Mouse (Mus musculus) thymus, adult 2 months (tissue): ENCODE data around the gene Cdsn.

Experiments
- CTCF ChIP-seq: fragments of 200-500 bp; IDR thresholded peaks from 2 replicates; pipeline ENCODE4 v1.5.1; 2012; ENCODE audit warnings: mild to moderate bottlenecking, control low read depth, low read length, moderate library complexity, borderline replicate concordance; ENCODE audit not compliant: control insufficient read depth, poor library complexity, insufficient read depth; ENCODE audit errors: extremely low read depth
- POLR2A ChIP-seq: fragments of 200-500 bp; IDR thresholded peaks from 2 replicates; pipeline ENCODE4 v1.6.1; 2012; ENCODE audit warnings: mild to moderate bottlenecking, low read length, control low read depth, moderate library complexity; ENCODE audit not compliant: control insufficient read depth, poor library complexity, insufficient read depth; ENCODE audit errors: extremely low read depth

- TF ChIP-seq POLR2A (no peak), CTCF (no peak)
These were observed 1.1 kb upstream of the Cdsn start for GRCm38 (mm10) chr17:35550871-35551270.
